Mouse (Mus musculus): ENCODE results near the gene Sppl2b. TPM values are rescaled to one million over a fixed set of nuclear protein-coding genes. Genes with fewer than 3 reads are reported as not detected.

The Sppl2b gene
- total RNA-seq, 2 experiments from 2014 or later = 22.4 to 23.6 TPM

DNA sequence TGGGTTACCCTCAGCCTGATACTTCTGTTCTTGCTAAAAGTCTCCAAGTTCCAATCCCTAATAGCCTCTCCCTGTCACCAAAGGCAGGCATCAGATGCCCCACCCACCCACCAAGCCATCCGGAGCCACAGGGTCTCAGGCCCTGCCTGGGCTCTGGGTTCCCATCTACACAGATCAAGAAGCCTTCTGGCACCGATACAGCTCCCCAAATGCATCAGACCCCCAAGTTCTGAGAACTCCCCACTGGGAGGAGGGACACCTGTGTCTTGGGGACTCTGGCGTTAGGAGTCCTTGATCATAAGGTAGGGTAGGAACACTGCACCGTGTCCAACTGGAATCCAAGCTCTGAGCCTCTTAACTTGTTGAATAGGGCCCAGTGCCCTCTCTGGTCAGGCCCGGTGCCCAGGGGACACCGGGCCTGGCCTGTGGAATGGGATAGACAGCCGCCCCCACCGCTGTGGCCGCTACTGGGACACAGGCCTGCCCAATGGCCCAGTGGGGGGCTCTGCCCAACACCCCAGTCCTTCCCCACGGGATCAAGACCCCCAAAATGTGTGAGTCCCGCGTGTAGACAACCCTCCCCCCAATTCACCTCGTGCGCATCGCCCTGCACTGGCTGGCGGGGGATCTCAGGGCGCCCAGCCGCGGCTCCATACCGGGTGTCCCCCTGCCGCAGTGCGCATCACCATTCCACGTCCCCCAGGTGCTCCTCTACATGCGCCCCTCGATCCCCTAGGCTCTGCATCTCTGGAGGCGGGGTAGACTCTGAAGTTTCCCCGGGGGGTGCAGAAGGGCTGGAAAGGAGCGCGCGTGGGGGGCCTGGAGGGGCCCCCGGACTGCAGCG is 11.8 kb upstream of the Sppl2b start:
- DNase-seq (ENCODE audit: low spot score) = no peak
- intact Hi-C loops (cut with DNase I) = no loop called here

DNA sequence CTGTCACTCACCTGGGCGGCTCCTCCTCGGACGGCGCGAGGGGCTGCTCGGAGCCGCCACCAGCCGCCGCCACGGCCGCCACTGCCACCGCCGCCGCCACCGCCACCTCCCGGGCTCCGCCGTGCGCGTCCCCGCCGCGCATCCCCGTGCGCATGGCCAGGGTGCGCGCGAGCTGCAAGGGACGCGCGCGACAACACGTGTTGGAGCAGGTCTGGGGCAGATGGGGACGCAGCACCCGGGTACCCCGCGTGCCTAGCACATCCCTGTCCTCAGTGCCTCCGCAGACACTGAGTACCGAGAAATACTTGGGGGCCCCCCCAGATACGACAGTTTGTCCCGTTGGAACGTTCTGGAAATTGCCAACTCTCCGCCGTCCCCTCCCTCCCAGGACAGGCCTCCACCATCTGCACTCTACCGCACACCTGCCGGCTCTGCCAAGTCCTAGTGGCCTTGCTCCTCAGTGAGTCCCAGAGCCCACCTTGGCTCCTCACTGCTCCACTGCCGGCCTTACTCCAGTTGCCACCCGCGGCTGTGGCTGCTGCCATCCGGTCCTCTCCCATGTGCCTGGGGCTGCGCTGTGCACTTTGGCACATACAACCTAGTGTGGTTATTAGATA is 11.0 kb upstream of the Sppl2b start, which contains the start of gene Lingo3:
Lingo3 (minus strand) TSS at position 109 of the 617 bp plus-strand sequence.
- DNase-seq (ENCODE audit: low spot score) = no peak
- intact Hi-C loops (cut with DNase I) = no loop called here

DNA sequence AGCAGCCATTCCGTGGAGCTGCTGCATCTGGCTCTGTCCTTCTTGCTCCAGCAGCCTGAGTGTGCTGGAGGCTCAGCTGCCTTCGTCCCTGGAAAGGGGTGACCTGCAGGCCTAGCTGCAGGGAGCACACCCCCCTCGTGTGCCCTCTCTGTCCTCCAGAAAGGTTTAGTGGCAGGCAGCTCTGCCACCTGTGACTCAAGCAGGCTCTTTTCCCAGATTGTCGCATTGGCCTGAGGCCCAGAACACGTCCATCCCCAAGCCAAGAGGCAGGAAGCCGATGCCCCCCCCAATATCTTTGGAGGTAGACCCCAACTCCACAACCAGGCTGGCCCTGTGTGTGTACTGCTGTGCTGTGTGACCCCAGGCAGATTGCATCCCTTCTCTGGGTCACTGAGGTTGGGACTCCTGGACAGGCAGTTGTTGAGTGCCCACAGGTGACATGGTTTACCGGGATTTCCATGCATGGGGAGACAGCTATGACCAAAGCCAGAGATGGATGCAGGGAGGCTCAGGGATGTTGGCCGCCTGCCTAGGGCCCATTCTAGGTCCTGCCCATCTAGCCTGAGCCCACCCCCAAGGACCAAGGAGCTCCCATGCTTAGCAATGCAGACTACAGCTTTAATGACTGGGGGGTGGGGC is 9.9 kb upstream of the Sppl2b start:
- intact Hi-C loops (cut with DNase I) = no loop called here
- DNase-seq (ENCODE audit: low spot score) = no peak

DNA sequence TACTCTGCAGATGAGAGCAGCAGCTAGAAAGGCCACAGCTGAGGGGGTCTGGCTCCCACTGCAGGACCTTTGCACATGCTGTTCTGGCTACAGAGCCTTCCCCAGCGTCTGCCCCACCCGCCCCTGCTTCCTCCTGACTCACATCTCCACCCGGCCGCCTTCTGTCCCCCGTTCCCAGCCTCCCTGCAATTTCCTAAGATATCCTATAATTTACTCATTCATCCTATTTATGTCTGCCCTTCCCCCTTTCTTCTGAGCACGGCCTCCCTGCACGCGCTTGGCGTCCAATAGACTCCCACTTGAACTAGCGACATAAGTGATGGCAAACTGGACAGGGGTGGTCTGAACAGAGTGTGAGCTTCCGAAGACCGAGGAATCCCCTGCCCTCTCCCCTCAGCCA is 9.3 kb upstream of the Sppl2b start:
- intact Hi-C loops (cut with DNase I) = no loop called here

DNA sequence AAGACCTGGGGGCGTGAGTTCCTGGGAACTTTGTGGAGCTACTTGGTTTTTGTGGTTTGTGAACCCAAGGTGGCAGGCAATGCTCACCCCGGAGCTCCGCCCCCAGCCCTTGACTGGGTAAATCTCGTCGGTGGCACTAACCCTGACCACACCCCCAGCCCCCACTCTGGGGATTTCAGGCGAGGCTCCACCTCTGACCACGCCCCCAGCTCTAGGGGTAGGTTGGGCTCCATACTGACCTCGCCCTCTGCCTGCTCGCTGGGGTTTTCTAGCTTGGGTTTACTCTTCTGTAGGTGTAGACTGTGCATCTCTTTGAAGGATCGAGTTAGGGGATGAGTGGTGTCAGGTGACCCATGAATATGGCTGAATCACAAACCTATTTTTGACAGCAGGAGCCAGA is 6.5 kb upstream of the Sppl2b start:
- intact Hi-C loops (cut with DNase I) = no loop called here
- DNase-seq (ENCODE audit: low spot score) = no peak

More for the DNA sequence above, 9.3 kb upstream of the Sppl2b start:
- no peak for DNase-seq (ENCODE audit: low spot score)

DNA sequence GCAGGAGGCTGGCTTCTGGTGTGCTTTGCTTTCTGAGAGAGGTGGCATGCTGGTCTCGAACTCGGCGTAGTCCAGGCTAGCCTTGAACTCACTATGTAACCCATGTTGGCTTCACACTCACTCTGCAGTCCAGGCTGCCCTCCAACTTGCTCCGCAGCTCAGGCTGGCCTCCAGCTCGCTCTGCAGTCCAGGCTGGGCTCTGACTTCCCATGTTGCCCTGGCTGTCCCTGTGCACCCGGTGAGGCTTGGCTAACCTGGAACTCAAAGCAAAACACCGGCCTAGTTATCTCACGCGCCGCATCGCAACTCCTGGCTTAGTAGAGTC is 636 bp downstream of the Sppl2b start:
- intact Hi-C loops (cut with DNase I) = no loop called here
- DNase-seq (ENCODE audit: low spot score) = no peak

DNA sequence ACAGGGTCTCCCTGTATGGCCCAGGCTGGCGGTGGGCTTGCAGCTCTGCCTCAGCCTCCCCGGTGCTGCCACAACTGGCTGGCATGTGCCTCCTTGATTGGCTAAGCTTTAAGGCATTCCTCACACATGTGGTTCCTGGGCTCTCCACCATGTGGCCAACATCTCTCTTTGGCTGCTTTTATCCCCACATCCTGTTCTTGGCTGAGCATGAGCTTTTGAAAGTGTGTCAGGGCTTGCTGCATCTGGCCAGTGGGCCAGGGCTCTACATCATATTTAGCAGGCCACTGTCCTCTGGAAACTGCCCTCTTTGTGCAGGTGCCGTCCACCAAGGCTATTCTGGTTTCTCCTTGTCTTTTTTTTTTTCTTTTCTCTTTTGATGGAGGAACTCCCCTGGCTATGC is 1.2 kb downstream of the Sppl2b start:
- DNase-seq (ENCODE audit: low spot score) = no peak
- intact Hi-C loops (cut with DNase I) = no loop called here

DNA sequence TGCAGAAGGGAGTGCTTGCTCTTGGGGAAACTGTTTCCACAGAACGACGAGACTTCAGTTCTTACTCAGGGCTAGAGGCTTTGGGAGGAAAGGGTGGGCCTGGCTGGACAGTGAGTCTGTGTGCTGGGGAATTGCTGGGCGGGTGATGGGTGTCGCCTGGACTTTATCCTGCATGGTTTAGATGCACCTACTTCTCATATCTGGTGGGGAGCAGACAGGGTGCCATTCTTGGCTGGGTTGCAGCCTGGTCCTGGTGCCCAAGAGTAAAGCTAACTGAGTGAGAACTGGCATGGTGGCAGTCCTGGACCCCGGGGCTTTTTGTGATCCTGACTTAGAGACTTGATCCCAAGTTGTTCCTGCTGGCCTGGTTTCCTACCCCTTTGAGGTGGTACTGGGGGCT is 1.8 kb downstream of the Sppl2b start:
- DNase-seq (ENCODE audit: low spot score) = no peak
- intact Hi-C loops (cut with DNase I) = no loop called here

DNA sequence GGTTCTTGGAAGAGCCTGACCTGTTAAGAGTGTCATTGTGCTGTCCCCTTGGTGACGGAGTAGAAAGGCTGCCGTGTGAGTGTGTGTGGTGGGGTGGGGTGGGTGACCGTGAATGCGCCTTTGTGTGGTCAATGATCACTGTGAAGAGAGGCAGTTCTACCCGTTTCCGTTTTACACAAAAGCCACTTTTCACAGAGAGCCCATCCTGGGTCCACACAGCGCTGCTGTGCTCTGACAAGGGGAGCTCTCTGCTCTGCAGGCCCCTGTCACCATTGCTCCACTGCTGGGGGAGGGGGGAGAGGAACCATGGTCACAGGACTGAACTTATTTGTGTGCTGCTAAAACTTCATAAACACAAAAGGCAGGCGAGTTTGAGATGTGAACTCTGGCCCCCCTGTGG is 2.3 kb downstream of the Sppl2b start:
- intact Hi-C loops (cut with DNase I) = no loop called here
- DNase-seq (ENCODE audit: low spot score) = no peak

DNA sequence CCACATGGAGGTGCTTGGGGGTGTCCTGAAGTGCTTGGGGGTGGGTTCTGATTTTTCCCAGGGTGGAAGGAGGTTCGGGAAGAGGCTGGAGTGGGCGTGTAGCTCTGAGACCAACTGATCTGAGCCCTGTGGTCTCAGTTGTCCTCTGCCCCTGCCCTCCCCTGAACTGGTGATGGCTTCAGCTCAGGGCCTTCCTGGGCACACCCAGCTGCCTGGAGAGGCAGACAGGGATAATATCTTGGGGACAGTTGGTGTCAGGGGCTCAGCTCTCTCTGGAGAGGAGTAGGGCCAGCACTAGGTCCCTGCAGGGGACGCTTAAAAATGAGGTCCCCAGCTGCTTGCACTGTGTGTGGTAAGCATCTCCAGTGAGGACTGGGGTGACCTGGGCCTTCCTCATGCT is 2.8 kb downstream of the Sppl2b start:
- intact Hi-C loops (cut with DNase I) = no loop called here
- no peak for DNase-seq (ENCODE audit: low spot score)

DNA sequence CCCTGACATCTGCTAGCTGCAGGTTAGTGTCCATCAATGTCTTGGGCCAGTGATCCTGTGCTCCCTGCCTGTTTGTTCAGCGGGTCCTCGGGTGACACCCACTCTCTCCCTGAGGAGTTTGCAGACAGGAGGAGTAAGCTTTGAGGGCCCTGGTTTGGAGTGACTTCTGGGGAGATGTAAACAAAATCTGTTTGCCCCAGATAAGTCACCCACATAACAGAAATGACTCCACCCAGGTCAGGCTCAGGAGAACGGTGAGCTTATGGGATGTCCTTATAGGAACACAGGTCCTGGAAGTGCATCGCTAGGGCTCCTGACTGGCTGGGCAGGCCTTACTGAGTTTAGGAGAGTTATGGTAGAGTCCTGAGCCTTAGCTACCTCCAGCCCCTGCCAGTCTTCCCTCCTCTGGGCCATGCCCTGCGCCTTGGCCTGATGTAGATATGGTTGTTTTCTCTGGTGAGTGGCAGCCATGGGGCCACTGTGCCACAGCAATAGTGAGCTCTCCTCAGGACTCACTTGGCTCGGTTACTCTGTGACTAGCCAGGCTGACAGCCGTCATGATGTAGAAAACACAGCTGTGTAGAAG is 3.4 kb downstream of the Sppl2b start:
- no peak for DNase-seq (ENCODE audit: low spot score)
- intact Hi-C loops (cut with DNase I) = no loop called here

DNA sequence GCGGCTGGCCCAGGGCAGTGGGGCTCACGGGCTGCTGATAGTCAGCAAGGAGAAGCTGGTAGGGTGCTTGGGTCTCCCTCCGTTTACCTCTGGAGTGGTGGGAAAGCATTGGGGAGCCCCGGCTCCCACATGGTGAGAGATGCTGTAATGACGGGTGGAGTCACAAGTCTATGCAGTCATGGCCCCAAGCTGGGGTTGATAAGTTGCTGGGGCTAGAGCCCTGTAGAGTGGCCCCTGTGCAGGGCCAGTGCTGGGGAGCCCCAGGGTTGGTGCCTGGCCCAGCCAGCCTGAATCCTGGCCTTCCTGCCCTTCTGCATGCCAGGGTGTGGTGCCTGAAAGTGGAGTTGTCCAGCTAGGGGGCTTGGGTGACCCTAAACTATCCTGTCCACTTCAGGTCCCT is 7.2 kb downstream of the Sppl2b start:
- intact Hi-C loops (cut with DNase I) = no loop called here
- DNase-seq (ENCODE audit: low spot score) = no peak

DNA sequence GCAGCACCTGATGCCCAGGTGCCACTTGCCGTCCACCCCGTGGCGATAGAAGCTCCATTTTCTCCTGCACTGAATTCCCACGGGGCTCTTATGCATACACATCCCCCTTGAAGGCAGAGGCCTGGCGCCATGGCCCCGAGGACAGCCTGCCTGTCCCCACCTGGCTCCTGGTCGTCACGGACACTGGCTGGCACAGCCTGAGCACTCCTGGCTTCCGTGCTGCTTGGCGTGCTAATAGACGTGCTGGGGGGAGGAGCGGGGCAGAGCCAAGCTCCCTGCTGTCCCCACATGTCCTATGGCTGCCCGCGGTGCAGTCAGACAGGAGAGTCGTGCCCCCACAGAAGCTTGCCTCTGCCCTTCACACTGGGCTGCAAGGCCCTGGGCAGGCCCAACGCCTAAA is 9.4 kb downstream of the Sppl2b start:
- intact Hi-C loops (cut with DNase I) = no loop called here
- no peak for DNase-seq (ENCODE audit: low spot score)

DNA sequence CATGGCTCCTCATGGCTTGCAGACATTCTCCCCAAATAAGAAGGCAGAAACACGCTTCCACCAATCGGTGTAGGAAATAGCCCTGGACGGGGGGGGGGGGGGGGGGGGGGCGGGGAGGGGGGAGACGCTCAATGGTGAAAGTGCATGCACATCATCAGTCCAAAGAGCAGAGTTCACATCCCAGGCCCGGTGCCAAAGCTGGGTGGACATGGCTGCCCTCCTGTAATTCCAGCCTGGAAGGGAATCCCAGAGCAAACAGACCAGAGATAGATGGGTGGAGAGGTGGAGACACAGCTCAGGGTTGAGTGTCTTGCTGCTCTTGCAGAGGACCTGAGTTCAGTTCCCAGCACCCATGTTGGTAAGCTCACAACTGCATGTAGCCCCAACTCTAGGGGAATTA is 15.9 kb downstream of the Sppl2b start:
- DNase-seq (ENCODE audit: low spot score) = no peak
- intact Hi-C loops (cut with DNase I) = no loop called here

DNA sequence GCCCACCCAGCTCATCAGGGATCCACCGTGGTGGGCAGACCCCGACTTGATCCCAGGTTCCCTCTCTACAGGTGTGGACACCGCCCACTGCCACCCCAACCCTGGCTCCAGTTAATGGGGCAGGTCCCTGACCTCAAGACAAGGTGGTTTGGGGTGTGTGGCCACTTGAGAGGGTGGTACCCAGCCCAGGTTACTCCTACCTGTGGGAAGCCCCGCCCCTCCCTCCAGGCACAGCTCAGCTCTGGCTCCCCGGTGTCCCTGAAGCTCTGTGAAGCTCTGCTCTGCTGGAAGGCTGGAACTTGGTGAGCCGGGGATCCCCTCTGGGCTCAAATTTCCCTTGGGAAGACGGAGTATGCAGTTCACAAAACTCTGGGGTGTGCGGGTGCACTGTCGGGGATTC is 16.5 kb downstream of the Sppl2b start, which contains the start of gene Tmprss9:
Tmprss9 (plus strand) TSS at position 268 of the 400 bp plus-strand sequence.
- no peak for DNase-seq (ENCODE audit: low spot score)

DNA sequence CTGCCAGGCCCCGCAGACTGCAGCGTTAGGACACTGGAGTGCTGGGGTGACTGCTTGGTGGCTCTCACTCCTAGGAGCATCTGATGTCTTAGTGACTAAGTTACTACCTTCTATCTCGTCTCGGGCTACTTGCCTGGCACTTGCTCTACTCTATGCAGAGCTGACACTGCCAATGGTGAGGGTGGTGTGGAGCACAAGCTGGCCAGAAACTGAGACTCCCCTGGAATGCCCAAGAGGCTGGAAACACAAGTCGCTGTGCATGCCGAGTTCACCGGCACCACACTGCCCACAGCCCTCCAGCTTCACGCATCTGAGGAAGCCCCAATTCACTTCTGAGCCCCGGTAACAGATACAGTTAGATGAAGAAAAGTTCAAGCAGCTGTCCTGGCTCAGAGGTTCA is 19.0 kb downstream of the Sppl2b start:
- DNase-seq (ENCODE audit: low spot score) = no peak
- intact Hi-C loops (cut with DNase I) = no loop called here

More for the DNA sequence above, 16.5 kb downstream of the Sppl2b start, which contains the start of gene Tmprss9:
- intact Hi-C loops (cut with DNase I) = no loop called here

DNA sequence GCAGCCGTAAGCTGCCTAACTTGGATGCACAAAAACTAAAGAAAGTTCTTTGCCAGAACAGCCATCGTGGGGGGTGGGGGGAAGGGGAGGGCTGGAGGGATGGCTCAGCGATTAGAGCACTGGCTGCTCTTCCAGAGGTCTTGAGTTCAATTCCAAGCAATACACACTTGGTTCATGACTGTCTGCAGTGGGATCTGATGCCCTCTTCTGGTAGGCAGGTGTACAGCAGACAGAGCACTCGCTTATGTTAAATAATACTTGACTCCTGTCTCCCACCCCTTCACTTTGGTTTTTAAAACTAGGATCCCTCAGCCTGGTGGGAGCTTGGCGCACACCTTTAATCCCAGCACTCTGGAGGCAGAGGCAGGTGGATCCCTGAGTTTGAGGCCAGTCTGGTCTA is 21.0 kb downstream of the Sppl2b start:
- intact Hi-C loops (cut with DNase I) = loop anchor here (1.0 kb wide), 1 partner anchor 128 kb away; no protein-coding TSS in a partner anchor
- no peak for DNase-seq (ENCODE audit: low spot score)

DNA sequence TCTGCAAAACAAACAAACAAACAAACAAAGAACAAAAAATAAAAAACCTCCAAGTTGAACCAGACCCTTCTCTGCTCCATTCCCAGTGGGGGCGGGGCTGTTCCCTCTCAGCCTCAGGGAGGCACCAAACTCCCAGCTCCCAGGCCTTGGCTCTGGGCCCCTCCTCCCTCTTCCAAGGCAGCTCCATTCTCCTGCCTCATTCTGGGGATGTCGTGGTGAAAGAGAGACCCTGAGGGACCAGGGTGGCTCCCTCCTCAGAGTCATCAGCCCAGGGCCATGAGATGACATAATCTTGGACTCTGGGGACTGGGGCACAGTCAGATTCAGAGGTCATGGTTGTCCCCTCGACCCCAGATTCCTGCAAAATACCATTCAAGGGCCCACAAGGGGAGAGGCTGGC is 21.5 kb downstream of the Sppl2b start:
- intact Hi-C loops (cut with DNase I) = loop anchor here (1.0 kb wide), 1 partner anchor 128 kb away; no protein-coding TSS in a partner anchor
- DNase-seq (ENCODE audit: low spot score) = no peak

DNA sequence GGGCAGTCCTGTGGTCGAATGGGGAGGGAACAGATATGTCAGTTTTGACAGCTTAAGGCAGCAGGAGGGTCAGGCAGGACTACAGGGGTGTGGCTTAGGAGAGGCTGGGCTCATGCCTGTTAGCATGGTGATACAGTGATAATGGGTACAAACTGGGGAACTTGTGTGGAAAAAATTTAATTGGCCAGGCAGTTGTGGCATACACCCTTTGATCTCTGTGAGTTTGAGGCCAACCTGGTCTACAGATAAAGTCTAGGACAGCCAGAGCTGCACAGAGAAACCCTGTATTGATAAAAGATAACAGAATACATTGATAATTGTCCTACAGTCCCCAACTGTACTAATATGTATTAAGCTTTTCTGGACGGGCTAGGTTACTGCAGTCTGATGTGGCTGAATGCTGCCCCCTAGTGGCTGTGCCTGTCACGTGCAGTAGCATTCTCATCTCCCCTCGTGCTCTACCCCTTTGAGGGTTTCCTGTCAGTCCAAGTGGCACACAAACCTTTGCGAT is 25.1 kb downstream of the Sppl2b start:
- DNase-seq (ENCODE audit: low spot score) = no peak
- intact Hi-C loops (cut with DNase I) = loop anchor here (1.0 to 2.0 kb wide), 2 partner anchors 58 to 115 kb away; no protein-coding TSS in a partner anchor

DNA sequence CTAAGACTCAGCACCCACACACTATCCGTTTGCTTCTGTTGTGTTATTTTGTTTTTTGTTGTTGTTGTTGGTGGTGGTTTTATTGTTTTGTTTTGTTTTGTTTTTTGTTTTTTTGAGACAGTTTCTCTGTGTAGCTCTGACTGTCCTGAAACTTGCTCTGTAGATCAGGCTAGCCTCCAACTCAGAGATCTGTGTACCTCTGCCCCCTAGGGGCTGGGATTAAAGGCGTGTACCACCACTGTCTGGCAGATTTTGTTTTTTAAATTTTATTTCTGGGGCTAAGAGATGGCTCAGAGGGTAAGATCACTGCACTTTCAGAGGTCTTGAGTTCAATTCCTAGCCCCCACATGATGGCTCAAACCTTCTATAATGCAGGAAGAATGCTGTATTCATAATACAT is 25.8 kb downstream of the Sppl2b start:
- intact Hi-C loops (cut with DNase I) = loop anchor here (1.0 to 2.0 kb wide), 2 partner anchors 59 to 114 kb away; no protein-coding TSS in a partner anchor
- DNase-seq (ENCODE audit: low spot score) = no peak
